Mouse (Mus musculus) gastrocnemius, adult 8-10 months (tissue): ENCODE data around the gene Bhmt. TPM values are rescaled to one million over a fixed set of nuclear protein-coding genes. Genes with fewer than 3 reads are reported as not detected.

ENCODE experiments used
- DNase-seq, 2 experiments: peaks; one replicate each; pipeline ENCODE4 v3.0.0; 2022; ENCODE audit warnings: low spot score in 2 of 2
- total RNA-seq, 4 experiments: library from RNA; stranded (reverse); gene quantifications; 2 replicates each; pipeline ENCODE4 v1.2.4; 2022

Gene Bhmt
- total RNA-seq: under 1 TPM in 1 of 4 experiments, not detected in 3; 0.56 TPM

DNA sequence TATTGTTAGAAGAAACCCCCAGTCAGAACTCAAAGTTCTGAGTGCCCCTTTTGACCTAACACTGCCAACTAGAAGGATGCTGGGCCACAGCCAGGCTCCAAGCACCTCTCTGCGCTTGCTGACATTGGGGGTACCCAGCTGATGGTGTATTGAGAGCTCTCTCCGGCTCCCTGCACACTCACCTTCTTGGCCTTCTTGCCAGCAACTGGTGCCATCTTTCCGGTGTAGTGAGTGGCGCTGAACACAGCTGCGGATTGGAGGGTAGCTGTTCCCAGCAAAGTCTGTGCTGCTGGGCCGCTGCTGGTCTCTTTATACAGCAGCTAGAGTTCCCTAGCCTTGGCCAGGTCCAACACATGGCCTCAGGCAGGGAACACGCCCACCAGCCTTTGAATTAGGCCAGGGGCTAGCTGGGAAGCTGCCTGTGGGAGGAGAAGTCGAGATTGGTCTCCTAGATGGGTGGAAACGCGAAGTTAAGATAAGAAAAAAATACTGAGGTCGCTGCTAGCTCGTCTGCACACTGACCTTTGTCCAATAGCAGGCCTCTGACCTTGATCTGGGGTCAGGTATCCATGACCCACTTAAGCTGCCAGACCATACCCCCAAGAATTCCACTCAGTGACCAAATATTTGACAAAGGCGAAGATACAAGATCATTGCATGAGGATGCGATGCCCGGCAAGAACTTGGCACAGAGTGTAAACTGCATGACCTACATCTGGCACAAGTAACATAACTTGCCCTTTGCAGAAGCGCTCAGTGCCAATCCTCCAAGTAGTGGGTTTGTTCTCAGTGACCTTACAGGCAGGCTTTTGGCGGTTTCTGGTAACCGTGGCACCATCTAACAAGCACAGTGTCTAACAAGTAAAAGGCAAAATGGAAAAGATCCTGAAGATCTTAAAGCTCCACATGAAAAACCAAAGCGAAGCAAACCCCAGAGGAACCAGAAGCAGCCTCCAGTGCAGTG is at the start of gene Bhmt:
Gene Bhmt, minus strand, starts transcription at position 680 of the 964 bp plus-strand sequence.
- no peak for DNase-seq

DNA sequence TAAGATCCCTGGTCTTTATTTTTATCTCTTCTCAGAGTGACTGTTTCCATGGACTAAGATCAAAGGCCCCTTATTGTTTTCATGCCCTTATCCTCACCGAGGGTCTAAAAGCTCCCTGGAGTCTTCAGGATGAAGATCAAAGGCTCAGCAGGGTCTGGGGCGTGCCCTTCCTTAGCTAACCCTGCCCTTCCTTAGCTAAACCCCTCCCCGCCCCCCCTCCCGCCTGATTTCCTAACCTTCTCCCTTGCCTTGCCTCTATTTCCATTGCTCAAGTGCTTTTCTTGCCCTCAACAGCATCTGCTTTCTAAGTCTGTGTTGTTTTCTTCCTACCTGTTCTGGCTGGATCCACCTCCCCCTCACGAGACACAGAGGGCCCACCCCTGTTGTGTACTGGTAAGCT is 49.6 kb upstream of the Bhmt start:
- DNase-seq: no peak

DNA sequence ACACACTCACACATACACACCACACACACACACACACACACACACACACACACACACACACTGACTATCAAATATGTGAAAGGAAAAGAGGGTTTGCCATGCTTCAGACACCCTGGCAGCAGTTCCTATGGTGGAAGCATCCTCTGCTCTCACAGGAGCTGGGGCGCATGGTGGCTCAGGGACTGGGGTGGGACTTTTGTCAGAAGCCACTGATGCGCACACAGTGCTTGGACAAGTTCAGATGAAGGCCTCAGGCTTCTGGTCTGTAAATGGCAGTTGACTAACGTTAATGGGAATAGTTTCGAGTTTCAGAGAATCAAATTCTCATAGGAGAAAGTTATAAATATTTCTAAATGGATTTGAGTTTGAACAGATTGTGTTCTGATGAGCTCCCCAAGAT is 47.5 kb upstream of the Bhmt start:
- DNase-seq: no peak

DNA sequence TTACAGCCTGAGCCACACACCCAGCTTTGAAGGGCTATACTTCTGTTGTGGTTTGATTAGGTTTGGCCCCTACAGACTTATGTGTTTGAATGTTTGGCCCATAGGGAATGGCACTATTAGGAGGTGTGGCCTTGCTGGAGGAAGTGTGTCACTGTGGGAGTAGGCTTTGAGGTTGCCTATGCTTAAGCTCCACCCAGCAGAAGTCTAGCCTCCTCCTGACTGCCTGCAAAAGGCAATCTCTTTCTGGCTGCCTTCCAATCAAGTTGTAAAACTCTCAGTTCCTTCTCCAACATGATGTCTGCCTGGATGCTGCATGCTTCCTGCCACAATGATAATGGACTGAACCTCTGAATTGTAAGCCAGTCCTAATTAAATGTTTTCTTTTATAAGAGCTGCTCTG is 45.6 kb upstream of the Bhmt start:
- DNase-seq: no peak

DNA sequence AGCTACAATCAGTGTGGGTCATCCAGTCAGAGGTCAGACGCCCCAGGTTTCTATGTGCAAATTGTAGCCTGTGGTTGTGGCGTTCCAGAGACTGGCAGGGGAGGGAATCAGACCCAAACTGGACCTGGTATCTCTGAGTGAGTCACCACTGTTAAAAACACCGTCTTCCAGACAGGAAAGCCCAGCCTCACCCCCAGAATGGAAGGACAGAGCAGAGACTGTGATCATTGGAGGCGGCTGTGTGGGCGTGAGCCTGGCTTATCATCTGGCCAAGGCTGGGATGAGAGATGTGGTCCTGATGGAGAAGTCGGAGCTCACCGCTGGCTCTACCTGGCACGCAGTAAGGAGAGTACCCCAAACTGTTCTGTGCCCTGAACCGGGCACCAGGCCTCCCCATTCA is 39.1 kb upstream of the Bhmt start:
- DNase-seq: no peak

DNA sequence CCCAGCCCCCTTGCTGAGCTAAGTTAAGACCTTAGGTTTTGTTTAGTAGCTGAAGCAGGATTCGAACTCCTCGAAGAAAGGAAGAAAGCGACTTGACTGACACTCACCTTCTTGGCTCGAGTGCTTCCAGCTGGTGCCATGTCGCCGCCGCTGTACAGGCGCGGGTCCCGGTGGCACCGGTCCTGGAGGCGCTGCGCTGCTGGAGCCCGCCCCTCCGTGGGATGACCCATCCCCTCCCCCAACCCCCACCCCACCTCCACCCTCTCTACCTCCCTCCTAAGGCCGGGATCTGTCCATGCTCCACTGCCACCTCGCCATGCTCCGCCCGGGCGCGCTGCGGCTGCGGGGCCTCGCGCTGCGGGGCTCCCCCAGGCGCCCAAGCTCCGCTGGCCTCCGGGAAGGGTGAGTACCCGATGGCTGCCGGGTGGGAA is 36.4 kb upstream of the Bhmt start, which contains the start of the genes Bhmt2 and Dmgdh:
Gene Bhmt2, minus strand, starts transcription at position 172 of the 431 bp plus-strand sequence.
Gene Dmgdh, plus strand, starts transcription at position 303 of the 431 bp plus-strand sequence.
- DNase-seq: no peak

DNA sequence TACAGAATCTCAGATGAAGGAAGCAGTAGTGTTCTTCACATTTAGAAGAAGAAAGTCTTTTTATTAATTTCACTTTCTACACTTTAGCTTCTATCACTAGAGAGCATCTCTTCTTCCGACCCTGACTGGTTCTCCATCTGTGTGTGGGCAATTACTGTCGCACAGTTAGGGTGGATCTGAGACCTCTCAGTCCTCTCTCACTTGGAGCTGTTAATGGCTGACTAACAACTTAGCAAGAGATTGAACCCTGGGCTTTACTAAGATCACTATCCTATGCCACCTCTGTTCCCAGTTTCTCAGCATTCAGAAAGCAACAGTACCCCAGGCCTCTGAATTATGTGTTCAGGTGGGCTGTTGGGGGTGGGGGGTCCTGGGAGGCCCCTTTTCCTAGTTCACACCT is 35.5 kb upstream of the Bhmt start:
- DNase-seq: no peak

DNA sequence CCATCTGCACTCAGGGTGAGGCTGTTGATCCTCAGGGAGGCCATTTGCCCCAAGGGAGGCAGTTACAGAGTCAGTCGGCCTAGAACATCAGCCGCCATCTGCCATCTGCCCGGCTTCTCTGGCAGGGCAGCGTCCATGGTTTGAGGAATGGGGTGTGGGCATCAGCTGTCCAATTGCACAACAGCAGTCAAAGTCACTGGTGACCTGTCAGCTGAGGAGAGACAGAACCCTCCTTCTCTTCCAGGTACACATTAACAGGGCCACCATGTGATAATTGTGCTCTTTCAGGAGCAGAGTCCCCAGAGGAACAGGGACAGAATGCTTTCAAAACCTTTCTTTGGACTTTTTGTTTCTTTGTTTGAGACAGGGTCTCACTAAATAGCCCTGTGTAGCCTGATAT is 34.6 kb upstream of the Bhmt start:
- no peak for DNase-seq

DNA sequence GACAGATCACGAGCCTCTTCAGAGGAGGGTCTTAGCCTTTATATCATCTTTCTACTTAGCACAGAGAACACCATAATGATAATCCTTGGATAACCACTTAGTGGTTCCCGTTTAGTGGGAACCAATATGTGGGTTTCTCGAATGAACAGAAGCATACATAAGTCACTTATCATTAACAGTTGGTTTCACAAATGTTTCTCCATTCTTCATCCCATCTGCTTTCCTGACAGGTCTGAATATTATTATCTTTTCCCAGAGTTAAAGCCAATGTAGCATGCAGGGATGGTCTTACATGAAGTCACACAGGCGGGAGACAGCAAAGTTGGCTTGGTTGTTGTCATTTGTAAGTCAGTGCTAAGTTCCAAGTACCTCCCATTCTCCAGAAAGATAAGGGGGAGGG is 29.8 kb upstream of the Bhmt start:
- no peak for DNase-seq

DNA sequence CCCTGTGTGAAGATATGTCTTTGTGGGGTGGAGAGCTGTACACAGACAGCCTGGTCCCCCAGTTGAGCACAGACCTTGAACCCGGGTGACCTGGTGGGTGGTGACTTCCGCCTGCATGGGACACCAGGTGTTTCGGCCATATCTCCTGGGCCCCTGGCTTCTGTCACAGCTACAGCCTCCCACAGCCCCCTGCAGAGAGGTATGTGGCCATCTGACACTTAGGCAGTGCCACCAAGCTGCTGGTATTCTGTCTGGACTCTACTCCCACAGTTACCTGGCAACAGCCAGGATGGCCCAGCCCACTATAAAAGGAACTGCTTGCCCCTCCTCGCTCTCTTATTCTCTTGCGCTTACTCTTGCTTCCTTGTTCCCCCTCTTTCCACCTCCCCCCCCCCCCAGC is 20.2 kb upstream of the Bhmt start:
- DNase-seq: no peak

DNA sequence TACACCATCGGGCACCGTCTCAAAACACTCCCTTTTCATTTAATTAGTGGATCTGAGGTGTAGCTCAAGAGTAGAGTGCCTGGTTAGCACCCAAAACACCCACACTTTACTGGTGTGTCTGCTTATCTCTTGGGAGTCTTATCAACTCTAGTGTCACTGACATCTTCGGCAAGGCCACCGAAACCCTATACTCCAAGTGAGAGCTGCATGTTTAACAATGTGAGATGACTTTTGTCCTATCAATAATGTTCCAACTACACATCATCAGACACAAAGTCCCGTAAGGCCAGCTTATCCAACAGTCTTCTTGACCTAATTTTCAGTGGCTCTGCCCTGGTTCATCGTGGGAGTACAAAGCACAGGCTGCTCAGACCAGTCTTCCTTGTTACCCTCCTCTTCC is 15.6 kb upstream of the Bhmt start:
- no peak for DNase-seq

DNA sequence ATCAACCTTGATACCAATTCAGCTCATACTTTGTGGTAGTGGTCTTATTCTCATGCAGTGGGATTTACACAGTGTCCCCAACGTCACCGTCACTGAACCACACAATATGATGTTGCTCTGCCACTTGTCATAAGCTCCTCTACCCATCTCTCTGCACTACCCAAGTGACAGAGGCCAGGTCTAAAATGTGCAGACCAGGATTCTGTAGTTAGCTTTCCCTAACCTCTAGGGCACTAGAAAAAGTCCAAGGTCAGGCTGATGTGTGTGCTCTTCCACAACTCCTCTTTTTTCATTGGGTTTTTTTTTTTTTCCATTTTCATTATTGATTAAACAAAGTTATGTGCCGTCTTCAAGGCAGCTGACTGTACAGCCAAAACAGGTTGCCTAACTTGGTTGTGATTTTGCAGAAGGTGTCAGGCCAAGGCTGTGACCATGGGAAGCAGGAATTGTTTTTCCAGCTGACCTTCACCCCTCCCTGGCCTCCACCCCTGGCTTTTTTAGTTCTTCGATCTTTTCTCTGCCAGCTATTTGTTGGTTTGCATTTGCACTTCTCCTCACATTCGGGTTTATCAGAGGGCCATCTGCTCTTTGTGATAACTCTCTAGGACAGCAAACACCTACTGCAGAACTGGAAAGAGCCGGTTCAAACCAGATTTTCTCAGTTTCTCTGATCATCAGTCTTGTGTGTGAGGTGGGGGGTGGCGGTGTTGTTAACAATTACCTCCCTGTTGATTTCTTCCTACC is 10.8 kb upstream of the Bhmt start:
- DNase-seq: no peak

DNA sequence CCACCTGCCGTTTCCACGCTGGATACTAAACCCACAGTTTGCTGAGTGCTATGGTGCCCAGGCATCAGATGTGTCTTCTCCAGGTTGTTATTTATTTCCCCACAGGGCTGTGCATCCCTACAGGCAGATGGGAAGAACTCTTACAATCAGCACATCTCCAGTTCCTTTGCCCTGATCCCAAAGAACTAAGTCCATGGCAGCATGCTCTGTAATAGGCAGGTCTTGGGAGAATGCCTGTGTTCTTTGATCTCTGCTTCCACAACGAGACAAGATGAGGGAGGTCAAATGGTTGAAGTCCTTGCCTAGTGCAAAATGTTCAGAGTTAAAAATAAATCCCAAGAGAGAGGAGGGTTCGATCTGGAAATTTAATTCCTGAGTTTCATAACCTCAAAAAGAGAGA is 1.9 kb upstream of the Bhmt start:
- DNase-seq: no peak

DNA sequence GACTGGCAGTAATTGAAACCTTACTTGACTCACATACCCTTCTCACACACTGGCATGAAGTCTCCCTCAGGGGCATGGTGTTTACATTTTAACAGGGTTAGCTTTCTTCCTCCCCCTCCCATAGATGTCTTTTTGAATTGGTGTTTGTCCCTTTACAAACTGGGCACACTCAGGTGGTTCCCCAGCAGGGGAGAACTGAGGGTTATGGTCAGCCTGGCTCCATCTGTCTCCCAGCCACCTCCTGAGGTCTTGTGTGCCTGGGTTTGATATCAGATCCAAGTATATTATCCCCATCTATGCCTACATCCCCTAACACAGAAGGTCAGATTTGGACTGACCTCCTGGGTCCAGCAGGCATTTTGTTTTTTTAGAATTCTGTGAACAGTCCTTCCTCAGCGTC is 1.2 kb downstream of the Bhmt start:
- no peak for DNase-seq

DNA sequence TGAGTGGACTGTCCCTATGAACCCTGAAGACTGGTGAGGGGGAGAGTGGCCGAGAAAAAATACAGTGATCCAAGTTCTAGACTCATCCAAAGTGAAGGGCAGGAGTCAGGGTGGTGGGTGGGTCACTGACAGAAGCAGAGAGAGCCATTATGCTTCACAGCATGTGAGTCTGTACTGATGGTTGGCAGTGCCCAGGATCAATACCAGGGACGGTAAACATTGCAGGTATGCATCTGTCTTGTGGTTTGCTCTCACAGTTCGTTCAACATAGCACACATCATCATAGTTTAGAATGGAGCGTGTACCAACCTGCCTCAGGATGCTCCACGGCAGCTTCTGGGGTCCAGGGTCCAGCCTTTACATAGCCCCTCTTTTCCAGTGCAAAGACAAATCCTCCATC is 4.8 kb downstream of the Bhmt start:
- DNase-seq: no peak

DNA sequence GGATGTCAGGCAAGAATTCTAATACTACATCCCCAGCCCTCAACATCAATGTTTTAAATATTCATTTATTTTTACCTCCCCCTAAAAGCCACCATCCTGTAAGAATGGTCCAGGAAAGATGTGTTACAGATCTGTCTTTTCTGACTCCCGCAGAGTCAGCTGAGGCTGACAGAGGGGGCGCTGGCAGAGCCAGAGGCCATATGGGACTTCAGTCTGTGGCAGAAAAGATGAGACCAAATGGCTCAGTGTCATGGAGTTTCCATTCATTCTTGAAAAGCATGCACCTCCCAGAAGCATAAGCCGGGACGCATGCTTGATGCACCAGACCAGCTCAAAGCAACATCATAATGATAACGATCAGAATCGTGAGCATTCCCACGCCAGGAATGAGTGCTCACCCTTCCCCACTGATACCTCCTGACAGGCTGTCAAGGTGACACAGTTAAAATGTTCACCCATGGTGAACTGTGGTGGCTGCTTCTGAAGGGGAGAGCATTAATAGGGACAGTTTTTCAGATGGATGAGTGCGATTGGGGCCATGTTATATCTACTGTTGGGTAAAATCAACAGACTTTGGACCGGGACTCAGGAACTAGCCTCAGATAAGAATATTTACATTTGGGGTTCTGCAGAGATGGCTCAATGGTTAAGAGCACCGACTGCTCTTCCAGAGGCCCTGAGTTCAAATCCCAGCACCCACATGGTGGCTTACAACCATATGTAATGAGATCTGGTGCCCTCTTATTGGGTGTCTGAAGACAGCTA is 6.6 kb downstream of the Bhmt start:
- DNase-seq: no peak

DNA sequence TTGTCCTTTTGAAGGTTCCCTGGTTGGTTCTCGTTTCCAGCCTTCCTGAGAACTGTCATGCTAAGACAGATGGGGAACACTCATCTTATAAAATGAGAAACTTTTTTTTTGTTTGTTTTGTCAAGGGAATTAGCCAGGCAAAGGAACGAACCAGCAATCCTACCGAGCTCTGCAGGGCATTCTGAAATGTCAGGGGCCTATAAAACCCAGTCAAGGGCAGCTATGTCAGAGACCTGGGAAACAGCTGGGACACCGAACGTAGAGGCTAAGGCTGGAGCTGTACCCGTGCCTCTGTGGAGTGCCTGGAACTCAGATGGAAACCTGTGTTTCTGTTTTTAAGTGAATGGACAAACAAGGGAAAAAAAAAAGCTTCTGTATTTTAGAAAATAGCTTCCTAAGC is 8.9 kb downstream of the Bhmt start:
- DNase-seq: no peak

DNA sequence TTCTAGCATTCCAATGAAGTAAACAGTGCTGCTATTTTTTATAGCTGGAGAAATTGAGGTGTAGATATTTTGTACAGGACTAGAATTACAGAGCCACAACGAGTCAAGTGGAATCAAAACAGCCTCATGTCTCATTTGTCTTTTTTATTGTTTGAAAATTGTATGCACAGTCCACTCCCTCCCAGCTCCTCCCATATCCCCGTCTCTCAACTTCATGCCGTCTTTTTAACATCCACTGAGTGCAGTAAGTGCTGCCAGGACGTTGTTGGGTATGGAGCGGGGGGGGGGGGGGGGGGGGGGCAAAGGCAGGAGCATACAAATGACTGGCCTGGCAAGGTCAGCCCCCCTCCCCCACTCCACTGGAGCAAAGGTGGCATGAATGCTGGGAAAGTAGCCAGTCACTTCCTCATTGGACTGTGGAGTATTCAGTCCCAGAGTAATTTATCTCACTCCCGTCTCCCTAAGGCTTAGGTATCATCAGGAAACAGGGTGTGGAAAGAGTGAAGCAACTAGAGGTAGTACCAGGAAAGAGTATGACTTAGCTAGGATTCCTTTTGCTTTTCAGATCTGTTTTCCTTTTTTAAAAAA is 23.3 kb downstream of the Bhmt start:
- no peak for DNase-seq

DNA sequence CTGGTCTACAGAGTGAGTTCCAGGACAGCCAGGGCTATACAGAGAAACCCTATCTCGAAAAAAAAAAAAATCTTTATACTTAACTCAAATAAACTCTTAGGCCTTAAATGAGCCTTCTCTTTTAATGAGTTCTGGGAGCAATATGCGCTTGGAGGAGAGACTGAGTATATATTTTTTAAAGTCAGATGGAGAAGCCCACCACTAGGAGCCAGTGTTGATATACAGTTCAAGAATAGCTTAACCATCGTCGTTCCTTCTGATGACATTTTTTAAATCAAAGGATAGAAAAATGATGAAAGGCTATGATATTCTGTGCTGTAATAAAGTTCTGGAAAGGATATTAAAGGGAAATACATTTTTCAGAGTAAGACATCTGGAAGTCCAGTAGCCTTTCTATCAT is 24.0 kb downstream of the Bhmt start:
- DNase-seq: no peak

DNA sequence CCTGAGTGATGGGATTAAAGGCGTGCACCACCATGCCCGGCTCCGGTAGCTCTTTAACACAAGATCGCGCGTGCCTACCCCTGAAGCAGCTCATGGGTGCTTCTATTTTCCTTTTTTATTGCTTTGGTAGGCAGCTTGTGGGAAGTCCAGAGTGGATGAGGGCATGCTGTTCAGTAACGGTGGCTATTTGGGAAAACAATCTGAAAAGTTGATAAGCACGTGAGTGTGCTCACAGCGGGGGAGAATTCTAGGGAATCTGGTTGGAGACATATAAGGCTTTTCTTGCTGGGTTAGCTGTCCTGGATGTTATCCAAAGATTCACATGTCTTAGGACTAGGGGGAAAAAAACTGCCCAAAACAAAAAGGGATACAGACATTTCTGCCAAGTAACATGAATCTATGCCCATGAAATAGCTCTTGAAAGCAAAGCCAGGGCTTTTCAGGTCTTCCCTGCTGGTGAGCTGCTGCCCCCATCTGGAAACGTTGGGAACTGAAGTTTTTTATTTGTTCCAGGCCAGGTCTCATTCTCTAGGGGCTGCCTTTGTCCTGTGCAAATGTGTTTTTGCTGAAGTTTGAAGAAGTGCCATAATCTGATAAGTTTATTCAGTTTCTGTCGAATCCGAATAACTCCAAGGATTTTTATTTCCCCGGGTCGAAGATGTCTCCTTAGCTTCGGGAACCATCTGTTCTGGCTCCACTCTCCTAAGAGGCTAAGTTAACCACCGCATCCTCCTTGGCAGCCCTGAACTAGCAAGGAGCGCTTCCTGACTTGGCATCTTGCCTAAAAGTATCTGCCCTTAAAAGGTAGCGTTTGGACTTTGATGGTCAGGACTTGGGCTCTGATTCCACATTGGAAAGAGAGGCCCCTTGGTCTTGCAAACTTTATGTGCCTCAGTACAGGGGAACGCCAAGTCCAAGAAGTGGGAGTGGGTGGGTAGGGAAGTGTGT is 24.8 kb downstream of the Bhmt start:
- peak; percentile 30 to 43 for DNase-seq
